Comparison of ENCODE assay signal across 8 mouse cellular contexts in the genomic region with DNA sequence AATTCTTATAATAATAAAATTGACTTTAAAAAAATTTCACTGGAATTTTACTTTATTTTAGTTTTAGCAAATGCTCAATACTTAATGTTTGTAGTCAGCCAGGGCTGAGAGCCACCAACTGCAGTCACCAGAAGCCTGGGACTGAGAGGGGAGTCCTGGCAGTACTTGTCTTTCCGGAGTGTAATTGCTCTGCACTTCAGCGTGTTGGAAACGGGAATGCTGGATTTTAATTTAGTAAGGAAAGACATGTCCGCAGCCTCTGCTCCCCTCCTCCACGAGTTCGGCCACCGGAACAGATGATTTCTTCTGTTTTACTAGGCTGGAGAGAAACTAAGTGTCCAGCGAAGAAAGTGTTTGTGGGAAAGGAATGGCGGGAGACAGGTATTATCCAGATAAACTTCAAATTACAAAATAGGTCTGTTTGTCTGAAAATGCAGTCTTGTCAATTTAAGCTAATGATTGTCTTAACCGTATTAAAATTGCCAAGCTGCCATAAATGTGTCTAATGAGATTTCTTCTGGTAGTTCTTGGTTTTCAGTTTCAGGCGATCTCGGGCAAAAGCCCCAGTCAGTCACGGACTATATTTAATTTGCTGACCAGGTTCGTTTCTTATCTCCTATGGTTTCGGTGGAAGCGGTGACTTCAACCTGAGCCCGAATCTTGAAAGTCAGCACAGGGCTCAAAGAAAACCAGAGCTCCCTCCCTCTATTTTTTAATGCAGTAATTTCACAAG. TPM values are rescaled to one million over a fixed set of nuclear protein-coding genes. Genes with fewer than 3 reads are reported as not detected.
DNase-seq lines count a peak whose midpoint lies in the region; ATAC-seq and TF ChIP-seq lines count a peak whose summit lies in the region.

No protein-coding gene starts in this region.

- CTCF ChIA-PET in Patski (lab: Charles Lee): interaction anchor here (0.8 to 1.7 kb wide), 3 partner anchors 8 to 137 kb away, joined by 3 to 4 read pairs (median 3); no protein-coding TSS in a partner anchor

- H3K9ac ChIP-seq in heart, adult 2 months (ENCODE audit: low read depth, low read length): no peak overlapping the region
- peak overlapping the region; percentile 96 for H3K9ac ChIP-seq in heart, embryonic 13.5 days
- peak overlapping the region; percentile 43 for H3K9ac ChIP-seq in limb, embryonic 14.5 days (ENCODE audit: low read depth, low read length, severe bottlenecking)
- peak overlapping the region; percentile 58 for H3K9ac ChIP-seq in stomach, postnatal 0 days (ENCODE audit: low read length)

- H3K27ac ChIP-seq in heart, adult 2 months: peak overlapping the region; percentile 98
- peak overlapping the region; percentile 100 for H3K27ac ChIP-seq in heart, embryonic 13.5 days (replicated peaks)
- peak overlapping the region; percentile 48 for H3K27ac ChIP-seq in limb, embryonic 14.5 days (replicated peaks; ENCODE audit: low read depth, low read length)
- peak overlapping the region; percentile 67 for H3K27ac ChIP-seq in stomach, postnatal 0 days (replicated peaks)

- H3K9me3 ChIP-seq in heart, embryonic 13.5 days: no peaks in the 10 kb centered on the region
- H3K9me3 ChIP-seq in limb, embryonic 14.5 days (ENCODE audit: control insufficient read depth, low read length): no peaks in the 10 kb centered on the region
- H3K9me3 ChIP-seq in stomach, postnatal 0 days (ENCODE audit: control insufficient read depth, low read length): no peaks in the 10 kb centered on the region

- peak in 1 of 2 experiments; percentile 32 for DNase-seq in heart, adult 2 months
- no peak for DNase-seq in heart, adult 8-10 months (ENCODE audit: low spot score)
- DNase-seq in Patski (ENCODE audit: low read depth, low spot score): no peak
- peak; percentile 26 for DNase-seq in limb, embryonic 14.5 days (ENCODE audit: low spot score)
- DNase-seq in stomach, postnatal 0 days (ENCODE audit: low spot score): peak; percentile 16
- DNase-seq in left cerebral cortex, postnatal 10 days (ENCODE audit: extremely low spot score in 1 of 2, low spot score in 2 of 2): no peak
- no peak for DNase-seq in frontal cortex, postnatal 10 days (ENCODE audit: low spot score in 2 of 2)

- in situ Hi-C loops in Patski (cut with MboI; ENCODE audit: low pct_unique_long_range_greater_than_20kb): loop anchor here (10.0 kb wide), 1 partner anchor 227 kb away; a partner anchor contains a TSS

- peak overlapping the region; percentile 84 for H3K4me3 ChIP-seq in heart, adult 2 months
- H3K4me3 ChIP-seq in heart, embryonic 13.5 days: peak overlapping the region; percentile 96
- H3K4me3 ChIP-seq in limb, embryonic 14.5 days (replicated peaks; ENCODE audit: low read length): peak overlapping the region; percentile 90
- H3K4me3 ChIP-seq in stomach, postnatal 0 days (ENCODE audit: low read depth, low read length): peak overlapping the region; percentile 97

- TF ChIP-seq EP300 in heart, adult 2 months (IDR thresholded peaks at IDR 0.05; ENCODE audit: insufficient read depth, low read depth, low read length): no peak
- no peak for TF ChIP-seq EP300 in stomach, postnatal 0 days (optimal IDR thresholded peaks at IDR 0.05)

- POLR2A ChIA-PET in Patski (lab: Charles Lee): interaction anchor here (0.6 kb wide), 1 partner anchor 9 kb away, joined by 4 read pairs; no protein-coding TSS in a partner anchor

- peak; percentile 0 for ATAC-seq in Patski
- no peak for ATAC-seq in heart, embryonic 13.5 days (ENCODE audit: extremely low read depth, insufficient number of reproducible peaks, low FRiP score, low TSS enrichment)
- ATAC-seq in limb, embryonic 14.5 days (ENCODE audit: low FRiP score, low read depth): no peak
- no peak for ATAC-seq in stomach, postnatal 0 days (ENCODE audit: low FRiP score, low TSS enrichment)

- no peak for TF ChIP-seq POLR2A in heart, adult 2 months (IDR thresholded peaks at IDR 0.05; ENCODE audit: insufficient read depth, low read depth, low read length)
- TF ChIP-seq POLR2A in limb, embryonic 14.5 days (IDR thresholded peaks at IDR 0.05; ENCODE audit: borderline replicate concordance, extremely low read depth, insufficient read depth, insufficient read length): no peak

- H3K36me3 ChIP-seq in heart, adult 2 months (ENCODE audit: control insufficient read depth, insufficient read depth, low read length): peaks cover 24% of the 10 kb centered on the region
- H3K36me3 ChIP-seq in heart, embryonic 13.5 days: no peaks in the 10 kb centered on the region
- H3K36me3 ChIP-seq in limb, embryonic 14.5 days (ENCODE audit: control insufficient read depth, insufficient read depth, low read length): no peaks in the 10 kb centered on the region
- H3K36me3 ChIP-seq in stomach, postnatal 0 days (ENCODE audit: control insufficient read depth, insufficient read depth, low read length): no peaks in the 10 kb centered on the region

- TF ChIP-seq CTCF in heart, adult 2 months (IDR thresholded peaks at IDR 0.05): no peak
- no peak for TF ChIP-seq CTCF in Patski (IDR thresholded peaks at IDR 0.05)
- TF ChIP-seq CTCF in stomach, postnatal 0 days (IDR thresholded peaks at IDR 0.05; ENCODE audit: low read depth): no peak

- intact Hi-C loops in heart, adult 2 months (cut with DNase I): loop anchor here (2.0 to 5.0 kb wide), 2 partner anchors 41 to 290 kb away; no protein-coding TSS in a partner anchor
- intact Hi-C loops in left cerebral cortex, postnatal 10 days (cut with DNase I): loop anchor here (10.0 kb wide), 1 partner anchor 113 kb away; no protein-coding TSS in a partner anchor

- H3K4me2 ChIP-seq in heart, embryonic 13.5 days: peak overlapping the region; percentile 73
- peak overlapping the region; percentile 77 for H3K4me2 ChIP-seq in limb, embryonic 14.5 days (replicated peaks; ENCODE audit: low read depth, low read length, severe bottlenecking)
- H3K4me2 ChIP-seq in stomach, postnatal 0 days (replicated peaks; ENCODE audit: low read depth): peak overlapping the region; percentile 76

- H3K4me1 ChIP-seq in heart, adult 2 months (ENCODE audit: control insufficient read depth, insufficient read depth, low read length): peaks cover 10% of the 10 kb centered on the region
- H3K4me1 ChIP-seq in heart, embryonic 13.5 days: peaks cover 47% of the 10 kb centered on the region
- H3K4me1 ChIP-seq in limb, embryonic 14.5 days (ENCODE audit: control insufficient read depth, insufficient read depth, low read length): peaks cover 7% of the 10 kb centered on the region
- no peaks in the 10 kb centered on the region for H3K4me1 ChIP-seq in stomach, postnatal 0 days (replicated peaks; ENCODE audit: control insufficient read depth, insufficient read depth)

- no peaks in the 10 kb centered on the region for H3K27me3 ChIP-seq in heart, adult 2 months (ENCODE audit: control insufficient read depth, insufficient read depth, low read length)
- H3K27me3 ChIP-seq in Patski: no peaks in the 10 kb centered on the region
- H3K27me3 ChIP-seq in heart, embryonic 13.5 days (replicated peaks): no peaks in the 10 kb centered on the region
- H3K27me3 ChIP-seq in limb, embryonic 14.5 days (ENCODE audit: control insufficient read depth, insufficient read depth, low read length): no peaks in the 10 kb centered on the region
- no peaks in the 10 kb centered on the region for H3K27me3 ChIP-seq in stomach, postnatal 0 days (ENCODE audit: control insufficient read depth, insufficient read depth, low read length)

- H3K79me2 ChIP-seq in heart, adult 2 months (replicated peaks; ENCODE audit: control insufficient read depth, insufficient read depth, low read length): peaks cover 3% of the 10 kb centered on the region

- 5% methylated on average over 17 of the region's 17 CpGs for WGBS in heart, adult 2 months
- WGBS in heart, embryonic 13.5 days: 11% methylated on average over 17 of the region's 17 CpGs
- 7% methylated on average over 17 of the region's 17 CpGs for WGBS in limb, embryonic 14.5 days
- WGBS in stomach, postnatal 0 days: 9% methylated on average over 17 of the region's 17 CpGs

RNA-seq across cellular contexts. Expression of a gene that starts 2.5 kb away (rescaled TPM):
- 10 to 100 TPM; 69.9 to 79.7 TPM for total RNA-seq in heart, adult 2 months (2021)
- 17.3 and 40.0 TPM in 2 replicates for polyA plus RNA-seq in heart, adult 2 months (2012; rRNA removed)
- total RNA-seq in heart, adult 8-10 months (2022): 10 to 100 TPM; 76.3 to 80.2 (median 78.5) TPM
- 72.7 TPM for polyA plus RNA-seq in Patski (2021)
- 39.4 and 40.8 TPM in 2 replicates for polyA plus RNA-seq in heart, embryonic 13.5 days (2015; fragmentation: Nextera tagmentation; extraction: Ambion mirVana)
- polyA plus RNA-seq in limb, embryonic 14.5 days (2012; rRNA removed): 13.0 and 14.2 TPM in 2 replicates
- 32.4 and 37.7 TPM in 2 replicates for polyA plus RNA-seq in limb, embryonic 14.5 days (2014; fragmentation: Nextera tagmentation; extraction: Ambion mirVana)
- polyA plus RNA-seq in stomach, postnatal 0 days (2015; fragmentation: Nextera tagmentation; extraction: Ambion mirVana): 35.8 and 40.0 TPM in 2 replicates
- 10 to 100 TPM; 19.0 to 20.4 TPM for total RNA-seq in left cerebral cortex, postnatal 10 days (2021)

Comparison
In these comparisons a context has a peak if more than half of its experiments do, and no peak if none do; other contexts are left out.
1. DNase-seq: peak in limb, embryonic 14.5 days (single experiment) and stomach, postnatal 0 days (single experiment); none in heart, adult 8-10 months (single experiment), Patski (single experiment), left cerebral cortex, postnatal 10 days (0 of 2) and frontal cortex, postnatal 10 days (0 of 2).
2. H3K27ac ChIP-seq: peak in every context shown above with its lines; median percentile 100 in heart, embryonic 13.5 days; 98 in heart, adult 2 months; 67 in stomach, postnatal 0 days; 48 in limb, embryonic 14.5 days.
3. Peak in every context shown above with its lines, with median percentiles within 50 percentile points of each other: H3K4me3 ChIP-seq and H3K4me2 ChIP-seq.